Mouse (Mus musculus) erythroblast, adult 5-6 weeks (primary cell): ENCODE data around the gene Pfas. TPM values are rescaled to one million over a fixed set of nuclear protein-coding genes. Genes with fewer than 3 reads are reported as not detected.
"Not testable (repeated sequence)": the region's sequence is repeated elsewhere in the genome, so short reads cannot be mapped to it uniquely, and the experiment has no call there.

Experiments used
- ATAC-seq: replicated peaks from 2 replicates; pipeline ENCODE4 v1.8.0; 2016; ENCODE audit warnings: moderate number of reproducible peaks, mild to moderate bottlenecking, moderate TSS enrichment, inconsistent platforms; ENCODE audit not compliant: poor library complexity, low FRiP score, severe bottlenecking
- total RNA-seq, 2 experiments: library from RNA; stranded (forward) in 1 of 2; stranded (reverse) in 1 of 2; fragments of 150-400 nt in 1 of 2; fragments of 200-764, 138-1000 nt in 1 of 2; gene quantifications; 2 replicates each; pipeline versions ENCODE4 v1.2.3 to v1.2.4; 2015 to 2017; ENCODE audit warnings: low replicate concordance in 2 of 2

Gene Pfas
- total RNA-seq, 2 experiments from 2014 or later: 18.3 to 51.7 TPM

- no peak for ATAC-seq
These were observed 12.4 kb upstream of the Pfas start for GRCm38 (mm10) chr11:69020691-69021090.

- no peak for ATAC-seq
These were observed 8.5 kb upstream of the Pfas start for GRCm38 (mm10) chr11:69016755-69017154.

- peak; percentile 88 for ATAC-seq
These were observed 7.6 kb upstream of the Pfas start, which contains the start of gene Ctc1 for GRCm38 (mm10) chr11:69015644-69016441. Gene Ctc1, plus strand, starts transcription at chr11:69015911.

GRCm38 (mm10) chr11:69012071-69012601 lies 3.9 kb upstream of the Pfas start:
- peak; percentile 80 for ATAC-seq

GRCm38 (mm10) chr11:69011445-69011844 lies 3.2 kb upstream of the Pfas start:
- ATAC-seq: peak; percentile 21

- no peak for ATAC-seq
These were observed 2.4 kb upstream of the Pfas start for GRCm38 (mm10) chr11:69010400-69011323.

- no peak for ATAC-seq
These were observed 1.2 kb upstream of the Pfas start for GRCm38 (mm10) chr11:69009508-69009907.

GRCm38 (mm10) chr11:69006575-69006974 lies 1.7 kb downstream of the Pfas start:
- ATAC-seq: not testable (repeated sequence)

- peak; percentile 60 for ATAC-seq
These were observed 3.1 kb downstream of the Pfas start for GRCm38 (mm10) chr11:69005193-69005592.

GRCm38 (mm10) chr11:69003592-69003991 lies 4.7 kb downstream of the Pfas start:
- ATAC-seq: no peak

- not testable (repeated sequence) for ATAC-seq
These were observed 5.5 kb downstream of the Pfas start for GRCm38 (mm10) chr11:69002782-69003181.

GRCm38 (mm10) chr11:68997080-68997479 lies 11.2 kb downstream of the Pfas start:
- ATAC-seq: no peak

- peak; percentile 53; the same call in 1 of the 2 replicates for ATAC-seq
These were observed 13.9 kb downstream of the Pfas start for GRCm38 (mm10) chr11:68994377-68994776.

- ATAC-seq: no peak
These were observed 15.1 kb downstream of the Pfas start for GRCm38 (mm10) chr11:68993122-68993521.

GRCm38 (mm10) chr11:68988341-68988740 lies 19.9 kb downstream of the Pfas start:
- no peak for ATAC-seq

- ATAC-seq: no peak
These were observed 20.8 kb downstream of the Pfas start for GRCm38 (mm10) chr11:68987365-68987882.

- peak; percentile 84 for ATAC-seq
These were observed 25.5 kb downstream of the Pfas start for GRCm38 (mm10) chr11:68982639-68983369.

- no peak for ATAC-seq
These were observed 27.3 kb downstream of the Pfas start for GRCm38 (mm10) chr11:68980919-68981318.

GRCm38 (mm10) chr11:68979320-68979733 lies 28.9 kb downstream of the Pfas start:
- ATAC-seq: no peak
